Mouse (Mus musculus) thymus, postnatal 14 days (tissue): ENCODE measurements at regions not wholly inside any gene's neighbourhood (a gene's known extent, or its start where the extent isn't known, plus 50 kb on each side); places are given as distances from the start of the nearest gene placed in this dataset.
A peak's percentile ranks its signal among the peaks of the same experiment; 100 is the strongest.

Experiments
- DNase-seq: peaks from one replicate; pipeline ENCODE4 v3.0.0; 2021

DNA sequence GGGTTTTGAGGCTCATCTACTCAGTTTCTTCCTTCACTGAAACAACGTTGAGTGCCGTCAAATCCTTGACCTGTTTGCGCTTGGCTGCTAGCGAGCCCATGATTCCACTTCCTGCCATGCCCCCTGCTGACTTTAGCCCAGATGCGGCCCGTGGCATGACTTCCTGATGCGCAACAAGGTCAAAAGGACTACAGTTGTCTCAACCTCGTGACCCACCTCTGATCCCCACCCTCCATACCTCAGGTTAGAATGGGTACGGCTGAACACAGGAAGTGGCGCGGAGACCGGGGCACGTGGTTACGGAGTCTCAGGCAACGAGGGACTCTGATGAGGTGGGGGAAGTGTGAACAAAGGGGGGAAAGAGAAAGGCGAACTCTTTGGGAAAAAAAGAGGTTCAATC lies 135.6 kb upstream of the Sdk2 start:
- peak; percentile 20 for DNase-seq

DNA sequence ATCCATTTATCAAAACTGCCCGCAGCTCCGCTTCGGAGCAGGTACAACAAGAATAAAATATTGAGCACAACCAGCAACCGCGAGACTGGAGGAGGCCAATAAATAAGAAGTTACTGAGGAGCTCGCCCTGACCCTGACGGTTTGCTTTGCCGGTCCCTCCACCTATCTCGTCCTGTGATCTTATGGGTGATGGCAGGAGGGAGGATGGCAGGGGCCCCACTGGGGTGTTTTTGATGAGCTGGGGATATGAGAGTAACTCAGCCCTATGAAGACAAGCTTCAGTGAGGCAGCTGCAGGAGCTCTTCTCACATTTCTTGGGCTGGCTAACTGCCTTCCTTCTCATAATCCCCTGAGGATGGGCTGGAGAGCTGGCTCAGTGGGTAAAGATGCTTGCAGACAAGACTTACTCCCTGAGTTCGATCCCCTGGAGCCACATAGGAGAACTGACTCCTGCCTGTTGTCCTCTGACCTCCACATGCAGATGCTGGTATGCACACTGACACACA lies 132.3 kb upstream of the Sdk2 start:
- peak; percentile 17 for DNase-seq

DNA sequence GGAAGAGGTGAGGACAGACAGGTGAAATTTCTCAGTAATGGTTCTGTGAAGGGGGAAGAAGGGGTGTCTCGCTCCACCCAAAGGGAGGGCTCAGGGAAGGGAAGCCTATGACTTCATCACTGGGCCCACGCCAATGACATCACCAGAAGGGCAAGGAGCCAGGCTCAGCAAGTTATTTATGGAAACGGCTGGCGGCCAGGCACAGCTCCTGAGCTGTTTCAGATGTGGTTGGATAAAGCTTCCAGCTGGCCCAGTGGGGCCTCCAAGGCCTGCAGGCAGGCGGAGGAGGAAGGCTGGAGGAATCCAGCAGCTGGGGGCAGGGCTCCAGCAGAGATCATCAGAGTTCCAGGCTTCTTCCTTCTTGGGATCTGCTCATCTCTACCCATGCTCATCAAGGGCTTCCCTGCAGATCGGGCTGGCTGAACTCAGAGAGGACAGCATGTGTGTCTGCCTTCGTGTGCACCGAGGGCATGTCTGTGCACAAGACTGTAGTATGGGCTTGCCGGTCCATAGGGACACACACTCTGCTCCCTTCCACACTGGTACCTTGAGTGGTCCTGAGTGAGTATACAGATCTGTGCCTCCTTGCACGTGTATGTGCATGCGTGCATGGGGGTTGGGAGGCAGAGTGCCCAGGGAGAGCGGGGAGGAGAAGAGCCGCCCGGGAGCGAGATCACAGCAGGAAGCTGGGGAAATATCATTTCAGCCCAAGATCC lies 131.6 kb upstream of the Sdk2 start:
- DNase-seq = peak; percentile 15

DNA sequence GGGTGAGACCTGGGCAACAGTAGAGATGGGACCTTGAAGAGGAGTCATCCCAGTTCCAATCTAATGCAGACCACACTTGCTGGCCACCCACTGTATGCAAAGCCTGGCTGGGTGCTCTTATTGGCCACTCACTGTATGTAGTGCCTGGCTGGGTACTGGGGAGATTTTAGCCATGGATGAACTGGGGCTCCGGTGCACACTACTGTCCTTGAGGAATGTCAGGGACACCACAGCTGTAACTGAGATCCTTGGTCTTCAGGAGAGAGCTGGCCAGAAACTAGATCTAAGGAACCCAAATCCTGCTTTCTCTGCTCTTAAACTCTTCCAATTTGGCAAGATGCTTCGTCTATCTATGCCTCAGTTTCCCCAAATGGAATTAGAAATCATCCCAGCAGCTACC lies 128.4 kb upstream of the Sdk2 start:
- no peak for DNase-seq

DNA sequence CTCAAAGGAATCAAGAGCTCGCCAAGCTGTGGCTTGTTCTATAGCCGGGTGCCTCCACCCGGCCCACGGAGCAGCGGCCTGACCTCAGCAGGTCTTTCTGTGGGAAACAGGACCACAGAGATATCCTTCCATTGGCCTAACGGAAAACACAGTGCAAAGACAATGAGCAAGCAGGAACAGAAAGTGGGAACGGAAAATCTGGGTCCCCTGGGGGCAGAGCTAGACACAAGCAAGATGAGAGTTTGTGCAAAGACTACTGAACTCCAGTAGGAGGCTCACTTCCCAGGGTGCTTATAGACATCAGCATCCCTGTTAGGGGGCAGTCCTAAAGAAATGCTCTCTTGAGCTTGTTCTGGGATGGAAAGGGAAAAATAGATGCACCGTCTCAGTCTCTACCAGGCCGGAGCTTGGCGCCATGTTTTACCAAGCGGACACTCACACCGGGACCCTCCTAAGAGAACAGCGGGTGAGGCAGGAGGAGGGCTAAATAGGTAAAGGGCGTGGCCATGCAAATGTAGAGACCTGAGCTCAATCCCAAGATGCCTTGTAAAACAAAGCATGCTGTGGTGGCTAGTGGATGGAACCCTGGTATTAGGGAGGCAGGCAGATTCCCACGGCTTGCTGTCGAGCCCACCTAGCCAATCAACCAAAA lies 127.3 kb upstream of the Sdk2 start:
- no peak for DNase-seq

DNA sequence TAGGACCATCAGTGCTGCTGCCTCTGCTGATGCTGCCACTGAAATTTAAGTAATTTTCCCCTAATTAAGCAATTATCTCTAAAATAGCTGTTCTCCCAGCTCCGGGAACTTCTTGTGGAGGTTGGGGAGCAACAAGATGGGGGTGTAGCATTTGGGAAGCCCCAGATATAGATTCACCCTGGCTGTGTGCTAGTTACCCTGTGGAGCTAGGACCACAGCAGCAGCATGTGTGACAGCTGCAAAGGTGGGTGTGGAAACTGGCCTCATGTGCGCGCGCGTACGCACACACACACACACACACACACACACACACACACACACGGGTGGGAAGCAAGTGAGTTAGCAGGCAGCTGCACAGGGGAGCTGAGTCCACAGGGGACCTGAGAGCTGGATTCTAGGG lies 126.2 kb upstream of the Sdk2 start:
- no peak for DNase-seq

DNA sequence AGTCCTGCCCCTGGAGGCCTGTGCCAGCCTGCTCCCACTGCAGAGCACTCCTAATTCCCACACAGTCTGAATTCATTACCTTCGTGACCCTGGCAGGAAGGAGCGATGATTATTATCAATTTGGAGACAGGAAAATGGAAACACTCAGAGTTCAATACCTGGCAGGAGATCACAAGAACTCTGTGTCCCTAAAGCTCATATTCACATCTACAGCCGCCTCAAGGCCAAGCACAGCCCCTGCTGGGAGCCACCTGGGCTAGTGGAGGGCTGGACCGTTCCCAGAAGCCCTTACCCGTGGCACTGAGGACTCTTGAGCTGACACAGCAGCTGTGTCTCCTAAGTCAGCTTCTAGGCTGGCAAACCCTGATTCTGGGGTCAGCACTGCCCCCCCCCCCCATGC lies 124.8 kb upstream of the Sdk2 start:
- no peak for DNase-seq

DNA sequence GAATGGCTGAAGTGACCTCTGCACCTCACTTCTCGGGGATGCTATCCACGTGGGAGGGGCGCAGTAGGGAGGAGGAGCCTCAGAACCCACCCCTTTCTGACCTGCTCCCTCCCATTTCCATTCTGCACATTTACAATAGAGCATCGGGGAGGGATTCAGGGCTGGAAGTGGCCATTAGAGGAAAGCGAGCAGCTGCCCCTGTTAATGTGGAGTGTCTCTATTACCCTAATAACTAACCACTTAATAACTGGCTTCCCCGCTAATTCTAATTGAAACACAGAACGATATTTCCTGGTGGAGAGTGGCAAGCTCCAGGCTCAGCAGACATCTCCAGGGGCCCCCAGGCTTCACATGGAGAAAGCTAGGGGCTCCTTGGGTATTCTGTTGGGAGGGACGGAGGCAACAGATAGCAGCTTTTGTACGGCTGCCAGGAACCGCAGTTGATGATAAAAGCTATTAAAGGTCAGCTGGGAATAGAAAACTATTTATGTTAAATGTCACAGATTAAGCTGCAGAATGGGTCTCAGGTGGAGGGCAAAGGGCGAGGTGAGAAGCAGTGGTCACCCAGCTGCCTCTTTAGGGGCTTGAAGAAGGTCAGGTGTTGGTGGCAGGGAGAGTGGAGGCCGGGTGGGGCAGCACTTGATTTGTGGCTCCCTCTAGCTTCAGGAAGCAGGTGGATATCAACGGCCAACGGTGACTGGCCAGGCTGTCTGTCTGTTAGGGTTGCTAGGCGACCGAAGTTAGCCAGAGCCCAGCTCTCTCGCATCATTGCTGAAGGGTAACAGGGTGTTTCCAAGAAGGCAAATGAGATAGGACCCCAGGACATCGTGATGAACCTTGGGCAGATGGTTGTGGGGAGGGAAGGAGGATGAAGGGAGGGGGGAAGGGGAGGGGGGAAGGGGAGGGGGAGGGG lies 118.4 kb upstream of the Sdk2 start:
- DNase-seq = no peak

DNA sequence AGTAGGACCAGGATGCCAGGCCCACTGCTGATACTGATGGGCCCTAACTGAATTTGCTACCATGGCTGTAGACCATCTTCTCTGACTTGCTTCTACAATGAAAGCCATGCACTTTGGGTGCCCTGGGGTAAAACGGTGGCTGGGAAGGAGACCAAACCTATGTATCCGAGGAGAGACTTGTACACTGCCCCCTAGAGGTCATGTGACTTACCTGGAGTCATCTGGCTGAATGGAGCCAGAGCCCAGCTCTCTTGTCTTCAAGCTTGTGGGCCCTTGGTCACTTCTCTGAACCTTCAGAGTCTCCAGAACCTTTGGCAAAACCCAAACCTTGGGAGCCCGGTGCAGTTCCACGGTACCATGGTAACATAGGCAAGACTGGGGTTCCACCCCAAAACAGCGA lies 117.6 kb upstream of the Sdk2 start:
- DNase-seq = peak; percentile 38

DNA sequence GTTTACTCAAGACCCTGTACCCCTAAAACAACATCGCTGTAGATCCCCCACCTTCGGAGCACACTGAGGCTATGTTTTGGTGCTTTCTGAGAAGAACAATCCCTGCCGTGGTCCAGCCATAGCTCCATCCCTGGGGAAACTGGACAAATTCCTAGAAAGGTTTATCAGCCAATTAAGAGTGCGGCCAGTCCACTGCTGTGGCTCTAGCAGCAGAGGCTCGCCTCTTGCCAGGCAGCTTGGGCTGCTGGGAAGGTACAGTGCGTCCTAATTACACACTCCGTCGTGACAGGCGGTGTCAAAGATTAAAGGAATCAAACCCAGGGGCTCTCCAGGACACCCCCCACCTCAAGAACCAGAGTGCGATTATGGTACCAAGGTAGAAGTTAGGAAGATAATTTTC lies 116.4 kb upstream of the Sdk2 start:
- DNase-seq = no peak

DNA sequence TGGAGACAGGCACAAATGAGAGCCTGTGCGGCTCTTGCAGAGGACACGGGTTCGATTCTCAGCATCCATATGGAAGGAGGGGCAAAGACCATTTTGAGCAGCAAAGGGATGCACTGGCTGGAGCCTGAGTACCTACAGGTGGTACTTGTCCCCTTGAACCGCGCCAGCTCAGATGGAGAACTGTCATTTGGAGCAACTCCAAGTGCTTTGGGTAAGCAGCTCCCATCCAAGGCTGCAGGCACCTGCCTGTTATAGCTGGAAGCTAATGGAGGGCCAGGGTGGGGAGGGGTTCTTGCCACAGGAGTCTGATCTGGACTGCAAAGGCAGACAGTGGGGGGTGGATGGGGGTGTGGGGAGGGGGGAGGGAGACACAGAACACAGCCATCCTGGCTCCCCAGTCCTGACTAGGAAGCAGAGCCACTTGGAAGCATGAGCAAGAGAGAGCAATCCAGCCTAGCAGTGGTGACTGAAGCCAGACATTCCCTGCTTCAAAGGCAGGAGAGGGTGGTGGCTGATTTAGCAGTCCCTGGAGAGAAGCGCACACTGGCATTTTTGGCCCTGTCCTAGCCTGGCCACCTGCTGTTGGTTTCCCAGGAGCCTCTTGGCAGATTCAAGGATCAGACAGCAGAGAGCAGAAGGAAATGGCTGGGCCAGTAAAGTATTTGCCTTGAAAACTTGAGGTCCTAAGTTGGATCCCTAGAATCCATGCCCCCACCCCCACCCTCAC lies 112.1 kb upstream of the Sdk2 start:
- DNase-seq = no peak

DNA sequence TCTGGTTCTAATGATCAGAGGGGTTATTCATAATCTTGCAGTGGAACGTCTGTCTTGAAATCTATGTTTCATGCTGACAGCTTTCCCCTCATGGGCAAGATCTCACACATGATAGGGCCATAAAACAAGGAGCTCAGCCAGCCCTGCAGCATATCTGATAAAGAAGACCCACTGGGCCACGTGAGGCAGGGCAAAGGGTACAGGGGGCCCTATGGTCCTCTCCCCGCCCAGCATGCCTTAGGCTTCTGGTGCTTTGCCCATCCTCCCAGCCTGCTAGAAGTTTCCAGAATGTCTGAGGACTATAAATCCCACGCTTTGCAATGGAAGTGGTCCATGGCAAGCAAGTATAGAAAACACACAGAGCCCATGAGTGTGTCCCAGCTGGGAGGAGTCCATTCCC lies 110.9 kb upstream of the Sdk2 start:
- no peak for DNase-seq

DNA sequence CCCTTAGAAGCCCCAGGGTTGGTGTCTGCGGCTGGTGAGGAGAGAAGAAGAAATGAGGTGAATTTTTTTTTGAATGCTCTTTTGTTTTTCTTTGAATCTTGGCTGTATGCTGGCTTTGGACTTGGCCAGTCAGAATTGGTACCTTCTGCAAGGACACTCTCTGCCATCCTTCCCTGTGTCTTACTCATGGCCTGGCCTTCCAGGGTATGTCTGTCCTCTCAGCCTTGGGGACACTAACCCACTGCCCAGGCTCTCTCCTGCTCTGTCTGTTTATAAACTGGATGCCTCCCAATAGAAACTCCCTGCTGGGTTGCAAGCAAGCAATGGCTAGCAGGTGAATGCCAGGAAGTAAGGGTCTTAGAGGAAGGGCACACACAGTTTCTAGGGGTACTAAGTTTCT lies 110.4 kb upstream of the Sdk2 start:
- no peak for DNase-seq

DNA sequence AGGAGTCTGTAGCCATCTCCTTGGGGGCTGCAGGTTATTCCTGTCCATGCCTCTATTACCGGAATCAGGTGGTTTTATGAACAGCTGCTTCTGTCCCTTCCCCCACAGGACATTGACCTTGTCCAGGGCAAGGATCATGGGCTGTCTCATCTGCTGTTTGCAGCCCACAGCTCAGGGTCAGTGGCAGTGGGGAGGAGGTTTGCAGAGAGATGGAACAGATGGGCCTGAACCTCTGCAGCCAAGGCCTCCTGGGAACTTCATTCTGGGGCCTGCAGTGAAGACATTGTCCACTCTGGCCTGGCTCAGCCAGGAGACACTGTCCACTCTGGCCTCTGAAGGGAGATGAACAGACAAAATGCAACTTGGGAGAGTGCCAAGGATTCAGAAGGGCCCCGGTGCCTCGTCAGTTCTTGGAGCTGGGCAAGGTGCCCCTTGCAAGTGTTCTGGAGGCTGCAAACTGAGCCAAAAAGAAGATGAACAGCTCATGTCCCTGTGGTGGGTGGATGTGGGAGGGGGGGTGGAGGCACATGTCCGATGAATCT lies 109.9 kb upstream of the Sdk2 start:
- no peak for DNase-seq

DNA sequence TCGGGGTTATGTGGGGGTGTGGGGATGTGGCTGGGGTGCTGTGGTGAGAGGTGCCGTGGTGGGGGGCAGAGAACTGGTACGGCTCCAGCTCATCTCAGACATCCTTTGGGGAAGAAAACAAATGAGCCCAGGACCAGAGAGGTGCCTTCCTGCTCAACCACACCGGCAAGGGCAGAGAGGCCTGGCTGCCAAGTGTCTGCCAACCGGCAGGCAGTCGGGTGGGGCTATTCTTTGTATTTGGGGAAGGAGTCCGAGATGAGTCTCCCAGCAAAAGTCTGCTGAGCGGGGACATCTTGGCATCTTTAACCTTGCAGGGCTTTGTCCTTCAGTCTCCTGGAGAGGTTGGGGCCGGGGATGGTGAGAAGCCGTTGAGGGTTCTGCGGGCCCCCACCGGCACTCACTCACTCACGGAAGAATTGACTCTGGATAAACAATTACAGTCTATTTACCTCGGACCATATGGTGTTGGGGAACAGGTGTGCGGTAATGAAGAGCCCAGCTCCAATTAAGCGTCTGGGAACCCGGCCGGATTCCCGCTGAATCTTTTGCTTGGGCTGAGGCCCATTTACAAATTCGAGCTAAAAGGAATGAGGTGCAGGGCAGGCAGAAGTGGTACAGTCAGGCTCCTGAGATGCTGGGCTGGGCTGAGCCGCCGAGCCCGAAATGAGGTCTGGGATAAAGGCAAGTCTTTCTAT lies 108.7 kb upstream of the Sdk2 start:
- no peak for DNase-seq

DNA sequence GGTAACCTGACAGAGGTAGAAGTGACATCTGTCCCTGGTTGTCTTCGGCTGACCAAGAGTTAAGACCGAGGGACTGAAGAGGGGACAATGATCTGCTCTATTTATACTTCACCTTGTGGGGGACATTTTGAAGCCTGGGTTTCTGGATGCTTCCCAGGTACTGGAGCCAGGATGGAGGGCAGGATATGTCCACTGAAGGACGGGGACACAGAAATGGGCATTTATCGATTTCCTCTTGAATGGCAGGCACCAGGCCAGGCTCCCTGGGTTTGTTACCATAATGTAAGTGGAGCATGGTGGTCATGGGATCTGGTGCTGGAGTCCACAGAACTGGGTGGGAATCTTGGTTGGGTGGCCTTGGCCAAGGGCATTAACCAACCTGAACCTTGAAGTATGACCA lies 108.0 kb upstream of the Sdk2 start:
- DNase-seq = no peak

DNA sequence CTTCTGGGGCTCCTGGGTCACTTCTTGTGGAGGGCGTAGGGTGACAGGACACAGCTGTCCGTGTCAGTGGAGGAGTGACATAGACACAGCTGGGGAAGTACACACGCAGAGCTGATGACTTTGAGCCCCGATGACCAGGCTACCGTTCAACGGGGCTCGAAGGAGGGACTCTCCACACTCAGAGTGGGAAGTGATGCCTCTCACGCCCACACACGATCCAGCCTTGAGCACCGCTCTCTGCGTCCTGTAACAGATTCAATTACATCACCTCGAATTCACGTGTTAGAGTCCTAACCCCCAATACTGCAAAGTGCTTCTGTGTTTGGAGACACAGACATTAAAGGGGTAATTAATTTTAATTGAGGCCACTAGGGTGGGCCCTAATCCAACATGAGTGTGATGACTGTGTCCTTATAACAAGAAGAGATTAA lies 101.4 kb upstream of the Sdk2 start:
- no peak for DNase-seq

DNA sequence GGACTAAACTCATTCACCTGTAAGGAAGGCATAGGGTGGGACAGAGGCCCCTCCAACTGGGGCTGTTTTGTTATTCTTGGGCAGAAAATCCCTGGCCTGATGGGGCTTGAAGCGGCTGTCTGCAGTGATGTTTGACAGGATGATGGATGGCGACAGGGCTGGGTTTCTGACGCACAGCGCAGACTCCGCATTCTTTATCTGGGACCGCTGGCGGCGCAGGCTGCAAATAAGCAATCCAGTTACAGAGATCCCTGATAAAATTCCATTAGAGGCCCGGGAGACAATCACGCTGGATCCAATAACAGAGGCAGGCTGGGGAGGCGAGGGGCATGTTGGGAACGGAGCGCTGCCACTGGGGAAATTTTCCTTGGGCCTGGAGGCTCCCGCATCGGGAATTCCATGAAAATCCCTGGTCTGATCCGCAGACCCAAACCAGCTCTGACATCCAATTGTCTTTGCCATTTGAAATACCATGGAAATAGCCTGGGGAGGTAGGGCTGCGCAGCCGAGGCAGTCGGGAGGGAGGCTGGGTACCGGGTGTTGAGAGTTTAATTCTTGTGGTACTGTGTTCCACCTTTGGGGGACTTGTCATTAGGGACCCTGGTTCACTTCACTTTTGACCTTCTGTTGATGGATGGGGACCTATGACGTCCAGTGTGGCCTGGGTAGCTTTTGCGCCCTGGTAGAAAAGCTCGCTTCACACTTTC lies 99.0 kb upstream of the Sdk2 start:
- DNase-seq = no peak

DNA sequence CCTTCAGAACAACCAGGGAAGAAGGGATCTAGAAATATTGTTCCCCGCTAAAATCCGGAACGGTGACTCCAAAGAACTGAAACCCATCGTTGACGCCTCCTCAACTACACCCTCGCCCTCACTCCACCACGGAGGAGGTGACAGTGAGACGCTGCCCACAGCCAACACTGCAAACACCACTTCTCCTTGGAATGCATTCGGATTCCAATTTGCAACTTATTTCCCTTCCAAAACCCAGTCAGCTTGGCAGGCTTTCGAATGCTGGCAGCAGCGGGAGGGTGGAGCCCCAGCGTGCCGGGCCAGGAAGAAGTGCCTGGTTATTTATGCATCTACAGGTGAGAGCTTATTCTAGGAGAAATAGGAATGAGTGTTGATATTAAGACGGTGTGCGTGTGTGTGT lies 85.9 kb upstream of the Sdk2 start:
- no peak for DNase-seq

DNA sequence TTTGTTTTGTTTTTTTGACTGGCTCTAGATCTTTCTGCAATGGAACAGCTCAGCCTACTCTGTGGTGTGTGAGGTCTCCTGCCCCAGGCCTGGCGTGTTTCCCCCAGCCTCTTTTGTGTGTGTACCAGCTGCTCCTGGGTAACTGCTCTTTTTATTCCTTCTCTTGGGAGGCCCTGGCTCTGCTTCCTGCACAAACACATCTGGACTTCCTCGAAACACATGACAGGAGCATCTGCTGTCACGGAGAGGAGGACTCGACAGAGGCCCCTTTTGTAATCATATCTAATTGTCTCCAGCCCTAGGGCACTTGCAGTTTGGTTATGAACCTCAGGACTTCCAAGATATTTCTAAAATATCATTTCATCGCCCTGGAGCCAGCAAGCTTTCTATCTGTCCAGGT lies 79.5 kb upstream of the Sdk2 start:
- no peak for DNase-seq

DNA sequence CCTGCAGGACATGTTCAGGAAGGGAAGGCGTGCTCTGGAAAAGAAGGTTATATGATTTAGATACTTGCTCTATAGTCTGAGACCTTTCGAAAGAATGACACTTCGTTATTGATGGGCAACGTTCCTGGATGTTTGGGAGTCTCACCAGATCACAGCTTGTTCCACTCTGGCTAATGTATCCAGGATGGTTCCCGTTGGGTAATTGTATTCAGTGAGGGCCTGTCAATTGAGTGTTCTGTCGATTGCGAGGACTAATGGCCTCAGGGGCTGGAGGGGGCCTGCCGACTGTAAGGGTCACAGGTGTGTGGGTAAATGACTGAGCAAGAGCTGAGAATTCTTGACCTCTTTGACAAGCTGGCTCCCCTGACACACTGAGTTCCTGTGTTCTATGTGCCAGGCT lies 62.4 kb upstream of the Sdk2 start:
- DNase-seq = no peak
